Mouse (Mus musculus): ENCODE results near the gene Stxbp2. TPM values are rescaled to one million over a fixed set of nuclear protein-coding genes. Genes with fewer than 3 reads are reported as not detected.
A peak's percentile ranks its signal among the peaks of the same experiment; 100 is the strongest.
"Not testable (repeated sequence)": the region's sequence is repeated elsewhere in the genome, so short reads cannot be mapped to it uniquely, and the experiment has no call there.

Gene Stxbp2
- total RNA-seq (2022), result 1 to 10 TPM; 2.6 to 6.3 (median 3.8) TPM

- peak in 1 of 2 experiments; percentile 27 for DNase-seq (ENCODE audit: low spot score in 2 of 2)
These were observed at the start of gene Stxbp2 for GRCm38 (mm10) chr8:3630647-3631477. Stxbp2 (plus strand) TSS chr8:3630955.

GRCm38 (mm10) chr8:3581961-3582360 lies 48.8 kb upstream of the Stxbp2 start:
- DNase-seq (ENCODE audit: low spot score in 2 of 2), result not testable (repeated sequence)

GRCm38 (mm10) chr8:3586452-3586851 lies 44.3 kb upstream of the Stxbp2 start:
- no peak for DNase-seq (ENCODE audit: low spot score in 2 of 2)

- DNase-seq (ENCODE audit: low spot score in 2 of 2), result no peak
These were observed 43.8 kb upstream of the Stxbp2 start, which contains the start of gene Camsap3 for GRCm38 (mm10) chr8:3586993-3587390. Camsap3 (plus strand) TSS chr8:3587293.

- DNase-seq (ENCODE audit: low spot score in 2 of 2), result no peak
These were observed 43.1 kb upstream of the Stxbp2 start for GRCm38 (mm10) chr8:3587391-3588257.

GRCm38 (mm10) chr8:3588258-3588633 lies 42.5 kb upstream of the Stxbp2 start:
- DNase-seq (ENCODE audit: low spot score in 2 of 2), result no peak

GRCm38 (mm10) chr8:3593470-3593869 lies 37.3 kb upstream of the Stxbp2 start:
- no peak for DNase-seq (ENCODE audit: low spot score in 2 of 2)

GRCm38 (mm10) chr8:3594466-3594865 lies 36.3 kb upstream of the Stxbp2 start:
- DNase-seq (ENCODE audit: low spot score in 2 of 2), result no peak

GRCm38 (mm10) chr8:3598054-3598453 lies 32.7 kb upstream of the Stxbp2 start:
- no peak for DNase-seq (ENCODE audit: low spot score in 2 of 2)

GRCm38 (mm10) chr8:3599219-3599618 lies 31.5 kb upstream of the Stxbp2 start:
- DNase-seq (ENCODE audit: low spot score in 2 of 2), result no peak

- DNase-seq (ENCODE audit: low spot score in 2 of 2), result peak; percentile 40 to 48
These were observed 30.4 kb upstream of the Stxbp2 start for GRCm38 (mm10) chr8:3600401-3600800.

- no peak for DNase-seq (ENCODE audit: low spot score in 2 of 2)
These were observed 27.3 kb upstream of the Stxbp2 start for GRCm38 (mm10) chr8:3603439-3603838.

GRCm38 (mm10) chr8:3606593-3606992 lies 24.2 kb upstream of the Stxbp2 start:
- DNase-seq (ENCODE audit: low spot score in 2 of 2), result no peak

GRCm38 (mm10) chr8:3607822-3608221 lies 22.9 kb upstream of the Stxbp2 start:
- DNase-seq (ENCODE audit: low spot score in 2 of 2), result no peak

GRCm38 (mm10) chr8:3609046-3609815 lies 21.5 kb upstream of the Stxbp2 start:
- no peak for DNase-seq (ENCODE audit: low spot score in 2 of 2)

GRCm38 (mm10) chr8:3609816-3610150 lies 21.0 kb upstream of the Stxbp2 start:
- no peak for DNase-seq (ENCODE audit: low spot score in 2 of 2)

- DNase-seq (ENCODE audit: low spot score in 2 of 2), result peak; percentile 98
These were observed 9.4 kb upstream of the Stxbp2 start, which contains the start of the genes Xab2 and Pet100 for GRCm38 (mm10) chr8:3621199-3621970. Xab2 (minus strand) TSS chr8:3621316. Pet100 (plus strand) TSS chr8:3621548.

- DNase-seq (ENCODE audit: low spot score in 2 of 2), result no peak
These were observed 8.6 kb upstream of the Stxbp2 start for GRCm38 (mm10) chr8:3622119-3622518.

GRCm38 (mm10) chr8:3625445-3625844 lies 5.3 kb upstream of the Stxbp2 start, which contains the start of gene Pcp2:
Pcp2 (minus strand) TSS chr8:3625545.
- DNase-seq (ENCODE audit: low spot score in 2 of 2), result no peak

GRCm38 (mm10) chr8:3626971-3627370 lies 3.8 kb upstream of the Stxbp2 start:
- no peak for DNase-seq (ENCODE audit: low spot score in 2 of 2)

GRCm38 (mm10) chr8:3628014-3628413 lies 2.7 kb upstream of the Stxbp2 start:
- no peak for DNase-seq (ENCODE audit: low spot score in 2 of 2)
